Mouse (Mus musculus) liver, embryonic 11.5 days (tissue): Measurements from ENCODE around the gene Zbtb46. TPM values are rescaled to one million over a fixed set of nuclear protein-coding genes. Genes with fewer than 3 reads are reported as not detected.

Experiments used
- ATAC-seq: fragments of 200-750 bp; cut with Nextera tagmentation; replicated peaks from 2 replicates; pipeline ENCODE4 v1.8.0; 2017; ENCODE audit warnings: moderate number of reproducible peaks, mild to moderate bottlenecking, moderate TSS enrichment, moderate library complexity; ENCODE audit not compliant: low FRiP score
- DNase-seq: peaks from one replicate; pipeline ENCODE4 v3.0.0-alpha.2; 2017; ENCODE audit warnings: low spot score
- H3K27ac ChIP-seq: fragments of 300-500 bp; sonication (generic); 2 replicates; pipeline ENCODE4 v1.5.1; 2014; ENCODE audit warnings: mild to moderate bottlenecking, low read depth, low read length, control low read depth
- H3K27me3 ChIP-seq: fragments of 300-500 bp; sonication (generic); replicated peaks from 2 replicates; pipeline ENCODE4 v1.6.1; 2014; ENCODE audit warnings: low read length, mixed read lengths; ENCODE audit not compliant: control insufficient read depth, insufficient read depth
- H3K36me3 ChIP-seq: fragments of 300-500 bp; sonication (generic); 2 replicates; pipeline ENCODE4 v1.6.1; 2014; ENCODE audit warnings: mild to moderate bottlenecking, low read length, moderate library complexity, mixed read lengths; ENCODE audit not compliant: control insufficient read depth, insufficient read depth
- H3K4me1 ChIP-seq: fragments of 300-500 bp; sonication (generic); replicated peaks from 2 replicates; pipeline ENCODE4 v1.6.1; 2014; ENCODE audit warnings: low read length, mixed read lengths; ENCODE audit not compliant: control insufficient read depth, insufficient read depth
- H3K4me2 ChIP-seq: fragments of 300-500 bp; sonication (generic); 2 replicates; pipeline ENCODE4 v1.6.1; 2014; ENCODE audit warnings: mild to moderate bottlenecking, control low read depth, moderate library complexity
- H3K4me3 ChIP-seq: fragments of 300-500 bp; sonication (generic); 2 replicates; pipeline ENCODE4 v1.5.1; 2014; ENCODE audit warnings: low read depth, low read length, control low read depth
- H3K9ac ChIP-seq: fragments of 300-500 bp; sonication (generic); 2 replicates; pipeline ENCODE4 v1.6.1; 2014; ENCODE audit warnings: low read depth, low read length, control low read depth
- H3K9me3 ChIP-seq: fragments of 300-500 bp; sonication (generic); 2 replicates; pipeline ENCODE4 v1.6.1; 2016; ENCODE audit warnings: low read length, inconsistent platforms, mixed read lengths; ENCODE audit not compliant: control insufficient read depth
- WGBS: fragments of 180-500 bp; shearing (Covaris S2); extraction: QIAGEN DNeasy Blood & Tissue Kit; methylation state at CpG from one replicate; pipeline ENCODE4 v1.1.7; 2014; 5-methylcytosine and 5-hydroxymethylcytosine counted together
- polyA plus RNA-seq: library from polyadenylated mRNA; unstranded; fragments of >200 nt; fragmentation: Nextera tagmentation; extraction: Ambion mirVana; gene quantifications from 2 replicates; pipeline ENCODE4 v1.2.1, GENCODE M21; 2014

The Zbtb46 gene
- polyA plus RNA-seq, 1 experiment from 2014 or later: 25.2 TPM

DNA sequence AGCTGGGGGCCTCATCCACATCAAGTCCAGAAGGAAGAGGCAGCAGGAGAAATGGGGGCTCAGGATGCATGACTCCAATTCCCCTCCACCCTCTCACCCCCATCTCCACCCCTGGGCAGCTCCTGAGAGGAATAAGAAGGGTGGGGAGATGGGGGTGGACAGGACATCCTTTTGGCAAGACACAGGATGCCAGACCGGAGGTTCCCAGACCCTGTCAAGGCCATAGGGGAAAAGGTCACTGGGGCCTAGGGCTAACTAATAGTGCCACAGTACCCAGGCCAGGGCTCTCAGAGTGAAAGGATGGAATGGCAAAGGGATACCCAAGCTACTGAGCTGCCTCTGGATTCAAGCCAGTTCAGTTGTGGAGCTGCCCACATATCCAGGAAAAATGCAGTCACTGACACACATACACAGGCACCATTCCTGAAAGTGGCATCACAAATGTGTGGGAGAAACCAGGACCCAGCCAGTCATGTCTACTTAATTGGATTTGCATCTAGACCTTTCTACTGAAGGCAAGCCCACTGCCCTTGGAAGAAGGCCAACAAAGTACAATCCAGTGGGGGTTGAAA, 13.1 kb upstream of the Zbtb46 start:
- no peaks in the 10 kb centered on the region for H3K27me3 ChIP-seq
- H3K4me2 ChIP-seq: no peak overlapping the region
- DNase-seq (no peak), ATAC-seq (no peak)
- H3K36me3 ChIP-seq: no peaks in the 10 kb centered on the region
- H3K27ac ChIP-seq: no peak overlapping the region
- no peak overlapping the region for H3K4me3 ChIP-seq
- 69% methylated on average over 1 of the region's 1 CpGs for WGBS
- no peaks in the 10 kb centered on the region for H3K9me3 ChIP-seq
- peaks cover 13% of the 10 kb centered on the region for H3K4me1 ChIP-seq
- no peak overlapping the region for H3K9ac ChIP-seq

DNA sequence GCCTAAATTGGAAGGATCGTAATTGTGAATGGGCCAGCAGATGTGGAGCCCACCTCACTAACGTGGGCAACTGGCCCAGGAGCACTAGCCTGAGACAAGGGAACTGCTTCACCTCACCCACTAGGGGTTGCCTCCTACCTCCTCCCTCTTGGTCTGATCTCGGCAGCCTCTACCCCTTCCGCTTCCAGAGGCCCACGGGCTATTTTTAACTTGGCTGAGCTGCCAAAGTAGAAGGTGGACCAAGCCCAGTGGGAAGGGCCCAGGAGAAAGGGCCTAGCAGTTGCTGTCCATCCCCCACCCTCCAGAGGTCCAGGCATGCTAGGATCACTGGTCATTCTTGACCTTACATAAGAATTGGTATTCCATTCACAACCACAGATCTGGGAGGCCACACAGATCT, 12.0 kb upstream of the Zbtb46 start:
- peak; percentile 43; the same call in 1 of the 2 replicates for ATAC-seq
- no peak overlapping the region for H3K4me3 ChIP-seq
- H3K4me2 ChIP-seq: peak overlapping the region; percentile 6; the same call in 1 of the 2 replicates
- H3K36me3 ChIP-seq: no peaks in the 10 kb centered on the region
- peak overlapping the region; percentile 25; the same call in 1 of the 2 replicates for H3K9ac ChIP-seq
- no peak overlapping the region for H3K27ac ChIP-seq
- H3K4me1 ChIP-seq: peaks cover 13% of the 10 kb centered on the region
- no peak for DNase-seq
- WGBS: 34% methylated on average over 5 of the region's 5 CpGs
- H3K9me3 ChIP-seq: no peaks in the 10 kb centered on the region
- no peaks in the 10 kb centered on the region for H3K27me3 ChIP-seq

GRCm38 (mm10) chr2:181470285-181470684, 11.1 kb upstream of the Zbtb46 start:
- Histone ChIP-seq H3K9me3 (no peaks in the 10 kb centered on the region), H3K4me3 (no peak overlapping the region), H3K27me3 (no peaks in the 10 kb centered on the region), H3K27ac (0 out of 2 replicates have a peak overlapping the region, but pooled peaks have one; percentile 19), H3K9ac (no peak overlapping the region), H3K4me1 (peaks cover 13% of the 10 kb centered on the region), H3K36me3 (no peaks in the 10 kb centered on the region), H3K4me2 (no peak overlapping the region; the same call in 1 of the 2 replicates)
- ATAC-seq (no peak), DNase-seq (no peak)
- 39% methylated on average over 2 of the region's 2 CpGs for WGBS

DNA sequence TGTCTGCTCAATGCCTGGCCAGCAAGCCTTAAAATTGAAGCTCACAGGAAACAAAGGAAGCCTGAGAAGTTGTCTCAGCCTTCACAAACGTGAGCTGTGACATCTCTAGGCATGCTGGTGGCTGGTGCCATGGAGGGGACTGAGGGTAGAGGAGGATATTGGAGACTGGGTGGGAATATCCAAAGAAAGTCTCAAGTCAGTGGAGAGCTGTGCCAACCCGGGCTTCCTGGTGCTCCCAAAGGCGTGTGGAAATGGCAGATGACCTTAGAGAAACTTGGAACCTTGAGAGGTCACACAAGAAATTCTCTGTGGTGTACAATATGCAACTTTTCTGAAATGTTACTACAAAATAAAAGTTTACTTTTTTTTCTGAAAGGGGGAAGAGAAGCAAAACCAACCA, 6.2 kb upstream of the Zbtb46 start:
- no peaks in the 10 kb centered on the region for H3K27me3 ChIP-seq
- no peak overlapping the region for H3K4me2 ChIP-seq
- H3K27ac ChIP-seq: no peak overlapping the region
- H3K9ac ChIP-seq: no peak overlapping the region
- 57% methylated on average over 3 of the region's 3 CpGs for WGBS
- no peaks in the 10 kb centered on the region for H3K9me3 ChIP-seq
- H3K36me3 ChIP-seq: no peaks in the 10 kb centered on the region
- H3K4me1 ChIP-seq: peaks cover 30% of the 10 kb centered on the region
- DNase-seq: no peak
- ATAC-seq: no peak
- H3K4me3 ChIP-seq: no peak overlapping the region

DNA sequence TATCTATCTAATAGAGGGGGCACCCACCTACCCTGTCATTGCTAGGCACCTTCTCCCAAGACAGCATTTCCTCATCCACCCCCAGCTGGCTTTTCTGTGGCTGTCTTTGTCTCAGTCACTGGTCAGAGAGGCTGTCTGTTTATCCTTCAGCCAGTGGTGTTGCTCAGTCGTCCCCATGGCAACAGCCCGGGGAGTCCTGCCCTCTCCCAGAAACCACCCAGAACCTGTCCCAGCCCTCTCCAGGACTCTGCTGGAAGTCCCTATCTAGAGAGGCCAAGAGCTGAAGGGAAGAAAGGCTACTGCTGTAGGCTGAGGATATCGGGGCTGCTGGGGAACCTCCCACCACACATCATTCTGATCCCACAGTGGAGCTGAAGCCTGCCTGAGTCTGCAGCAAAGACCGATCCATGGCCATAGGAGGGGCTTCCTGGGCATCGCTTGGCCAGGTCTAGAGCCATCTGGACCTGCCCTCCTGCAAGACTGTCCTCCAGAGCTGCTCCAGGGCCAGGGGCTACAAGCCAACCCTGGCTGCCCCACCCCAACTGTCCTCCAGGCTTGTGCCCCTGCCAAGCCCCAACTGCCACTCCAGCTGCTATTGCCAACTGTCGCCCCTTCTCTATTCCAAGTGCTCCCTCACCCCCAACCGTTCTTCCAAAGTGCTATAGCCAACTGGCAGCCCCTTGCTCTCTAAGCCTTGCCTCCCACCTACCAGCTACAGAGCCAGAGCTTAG, 3.9 kb upstream of the Zbtb46 start:
- H3K4me1 ChIP-seq: peaks cover 31% of the 10 kb centered on the region
- no peaks in the 10 kb centered on the region for H3K36me3 ChIP-seq
- WGBS: 35% methylated on average over 7 of the region's 7 CpGs
- H3K4me3 ChIP-seq: no peak overlapping the region
- H3K9ac ChIP-seq: peak overlapping the region; percentile 35
- H3K4me2 ChIP-seq: peak overlapping the region; percentile 44
- DNase-seq: peak; percentile 70
- H3K9me3 ChIP-seq: no peaks in the 10 kb centered on the region
- peak; percentile 48 for ATAC-seq
- peak overlapping the region; percentile 15; the same call in 1 of the 2 replicates for H3K27ac ChIP-seq
- no peaks in the 10 kb centered on the region for H3K27me3 ChIP-seq

DNA sequence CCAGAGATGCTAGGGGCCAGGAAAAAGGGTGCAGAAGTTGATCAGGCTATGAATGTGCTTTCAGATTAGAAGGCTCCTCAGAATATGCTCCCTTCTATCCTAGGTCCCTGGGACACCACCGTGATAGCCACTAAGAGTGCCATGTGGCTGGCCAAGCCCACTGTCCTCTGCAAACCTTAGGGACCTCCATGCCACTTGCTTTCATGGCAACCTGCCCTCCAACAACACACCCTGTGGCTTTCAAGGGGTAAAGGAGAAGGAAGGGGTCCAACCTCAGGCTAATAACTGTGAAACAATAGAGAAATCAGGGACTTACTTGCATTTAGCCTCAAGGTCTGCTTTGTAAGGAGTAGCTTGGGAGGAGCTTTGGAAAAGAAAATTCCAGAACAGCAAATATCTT, 3.4 kb upstream of the Zbtb46 start:
- Histone ChIP-seq H3K4me3 (no peak overlapping the region; the same call in 1 of the 2 replicates), H3K4me1 (peaks cover 33% of the 10 kb centered on the region), H3K4me2 (peak overlapping the region; percentile 44), H3K9me3 (no peaks in the 10 kb centered on the region), H3K36me3 (no peaks in the 10 kb centered on the region), H3K27me3 (no peaks in the 10 kb centered on the region), H3K9ac (peak overlapping the region; percentile 31; the same call in 1 of the 2 replicates), H3K27ac (no peak overlapping the region)
- 84% methylated on average over 1 of the region's 1 CpGs for WGBS
- no peak for DNase-seq
- ATAC-seq: no peak

DNA sequence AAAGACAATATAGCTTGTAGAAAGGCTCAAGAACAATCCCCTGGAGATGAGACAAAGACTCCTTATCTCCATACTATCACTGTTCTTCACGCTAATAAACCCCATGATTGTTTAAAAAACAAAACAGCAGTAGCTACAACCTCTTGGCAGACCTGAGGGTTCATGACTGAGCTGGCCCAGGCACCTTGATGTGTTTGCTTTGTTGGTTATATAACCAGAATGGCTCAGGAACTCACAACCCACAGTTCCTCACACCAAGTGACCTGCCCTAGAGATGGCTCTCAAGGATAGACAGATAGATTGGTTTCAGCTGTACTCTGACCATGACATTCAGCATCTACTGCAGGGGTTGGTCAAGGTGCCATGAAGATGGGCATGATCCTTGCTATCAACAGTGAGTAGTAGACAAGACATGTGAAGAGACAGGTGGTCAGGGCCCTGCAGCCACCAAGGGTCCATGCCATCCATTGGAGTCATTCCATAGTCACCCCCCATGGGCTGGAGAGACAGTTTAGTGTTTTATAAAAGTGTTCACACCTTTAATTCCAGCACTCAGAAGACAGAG, 2.4 kb upstream of the Zbtb46 start:
- H3K4me2 ChIP-seq: no peak overlapping the region; the same call in 1 of the 2 replicates
- ATAC-seq (no peak), DNase-seq (no peak)
- no peak overlapping the region for H3K9ac ChIP-seq
- 76% methylated on average over 1 of the region's 1 CpGs for WGBS
- H3K9me3 ChIP-seq: no peaks in the 10 kb centered on the region
- H3K36me3 ChIP-seq: no peaks in the 10 kb centered on the region
- H3K27me3 ChIP-seq: no peaks in the 10 kb centered on the region
- H3K4me1 ChIP-seq: peaks cover 33% of the 10 kb centered on the region
- no peak overlapping the region for H3K27ac ChIP-seq
- no peak overlapping the region for H3K4me3 ChIP-seq

- WGBS: under 1% methylated on average over 67 of the region's 71 CpGs
- H3K27me3 ChIP-seq: no peaks in the 10 kb centered on the region
- peak; percentile 84 for ATAC-seq
- peaks cover 33% of the 10 kb centered on the region for H3K4me1 ChIP-seq
- peak overlapping the region; percentile 84 for H3K4me3 ChIP-seq
- peak; percentile 83 for DNase-seq
- H3K9me3 ChIP-seq: no peaks in the 10 kb centered on the region
- no peaks in the 10 kb centered on the region for H3K36me3 ChIP-seq
- peak overlapping the region; percentile 84 for H3K9ac ChIP-seq
- H3K27ac ChIP-seq: peak overlapping the region; percentile 99
- peak overlapping the region; percentile 95 for H3K4me2 ChIP-seq
Measured at GRCm38 (mm10) chr2:181459673-181460621, 721 bp upstream of the Zbtb46 start.
